Mouse (Mus musculus): ENCODE results near the gene Sf1.
A peak's percentile ranks its signal among the peaks of the same experiment; 100 is the strongest.

The Sf1 gene

DNA sequence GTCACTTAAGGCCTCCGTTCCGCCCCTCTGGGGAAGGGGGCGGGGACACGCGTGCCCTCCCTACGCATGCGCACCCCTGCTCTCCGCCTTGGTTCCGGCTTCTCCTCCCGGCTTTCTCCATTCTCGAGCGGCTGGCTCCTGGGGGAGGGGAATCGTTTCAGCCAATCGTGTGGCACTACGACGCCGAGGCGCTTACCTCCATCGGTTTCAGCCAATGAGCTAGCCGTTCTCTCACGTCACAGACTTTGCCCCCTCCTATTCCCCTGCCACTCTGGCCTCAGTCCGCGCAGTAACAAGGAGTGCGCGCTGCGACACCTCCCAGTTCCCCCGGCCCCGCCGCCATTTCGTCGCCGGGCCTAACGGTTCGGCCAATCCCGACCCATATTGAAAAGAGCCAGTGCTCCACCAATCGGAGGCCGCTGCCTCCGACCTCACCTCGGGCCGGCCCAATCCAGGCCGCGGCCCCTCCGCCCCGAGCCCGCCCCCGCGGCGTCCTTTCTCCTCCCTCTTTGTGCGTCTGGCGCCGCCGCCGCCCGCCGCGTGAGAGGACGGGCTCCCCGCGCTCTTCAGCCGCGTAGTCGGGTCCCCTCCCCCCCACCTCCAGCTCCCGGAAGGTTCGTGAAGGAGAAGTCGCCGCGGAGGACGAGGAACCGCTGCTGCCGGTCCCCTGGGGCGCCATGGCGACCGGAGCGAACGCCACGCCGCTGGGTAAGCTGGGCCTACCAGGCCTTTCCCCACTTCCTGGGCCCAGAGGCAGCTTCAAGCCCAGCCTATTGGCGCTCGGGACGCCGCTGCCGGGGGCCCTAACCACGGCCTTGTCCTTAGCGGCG lies at the start of gene Sf1:
TSS of gene Sf1 (plus strand) at position 280 of the 830 bp plus-strand sequence.
- DNase-seq: peak; percentile 100

DNA sequence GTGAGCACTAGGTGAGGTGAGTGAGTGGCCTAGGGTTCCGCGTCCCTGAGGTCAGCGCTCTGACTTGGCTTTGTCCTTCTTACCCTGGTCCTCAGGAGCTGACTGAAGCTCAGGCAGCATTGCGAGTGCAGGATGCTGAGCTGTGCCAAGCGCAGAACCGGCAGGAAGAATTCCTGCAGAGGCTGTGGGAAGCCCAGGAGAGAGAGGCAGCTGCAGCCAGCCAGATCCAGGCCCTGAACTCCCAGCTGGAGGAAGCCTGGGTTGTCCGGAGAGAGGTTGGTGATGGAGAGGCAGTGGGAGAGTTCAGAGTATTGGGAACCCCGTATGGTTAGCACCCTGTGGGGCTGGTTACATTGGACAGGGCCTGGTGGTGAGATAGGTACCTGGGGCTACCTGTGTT lies 49.7 kb upstream of the Sf1 start:
- DNase-seq: no peak

DNA sequence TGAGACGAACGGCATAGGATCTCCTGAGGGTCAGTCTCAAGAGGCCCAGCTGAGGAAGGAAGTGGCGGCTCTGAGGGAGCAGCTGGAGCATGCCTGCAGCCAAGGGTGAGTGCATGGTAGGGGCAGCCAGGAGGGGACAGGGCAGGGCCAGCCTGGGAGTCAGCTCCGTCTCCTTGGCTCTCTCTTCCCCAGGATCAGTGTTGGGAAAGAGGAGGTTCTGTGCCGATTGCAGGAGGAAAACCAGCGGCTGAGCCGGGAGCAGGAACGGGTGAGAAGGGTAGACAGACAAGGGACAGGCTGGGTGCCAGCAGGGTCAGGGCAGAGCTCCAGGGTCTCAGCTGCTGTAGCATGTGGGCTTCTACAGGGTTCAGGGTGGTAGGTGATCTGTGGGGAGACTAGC lies 49.0 kb upstream of the Sf1 start:
- no peak for DNase-seq

DNA sequence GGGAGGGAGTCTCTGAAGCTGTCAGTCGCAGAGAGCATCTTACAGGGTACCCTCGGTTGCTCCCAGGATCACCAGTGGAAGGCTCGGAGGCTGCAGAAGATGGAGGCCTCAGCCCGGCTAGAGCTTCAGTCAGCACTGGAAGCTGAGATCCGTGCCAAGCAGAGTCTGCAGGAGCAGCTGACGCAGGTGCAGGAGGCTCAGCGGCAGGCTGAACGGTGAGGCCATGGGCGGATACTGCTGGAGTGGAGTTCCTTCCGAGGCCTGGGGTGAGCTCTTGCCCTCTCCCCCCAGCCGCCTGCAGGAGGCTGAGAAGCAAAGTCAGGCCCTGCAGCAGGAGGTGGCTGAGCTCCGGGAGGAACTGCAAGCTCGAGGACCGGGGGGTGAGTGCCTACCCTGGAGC lies 47.9 kb upstream of the Sf1 start:
- no peak for DNase-seq

DNA sequence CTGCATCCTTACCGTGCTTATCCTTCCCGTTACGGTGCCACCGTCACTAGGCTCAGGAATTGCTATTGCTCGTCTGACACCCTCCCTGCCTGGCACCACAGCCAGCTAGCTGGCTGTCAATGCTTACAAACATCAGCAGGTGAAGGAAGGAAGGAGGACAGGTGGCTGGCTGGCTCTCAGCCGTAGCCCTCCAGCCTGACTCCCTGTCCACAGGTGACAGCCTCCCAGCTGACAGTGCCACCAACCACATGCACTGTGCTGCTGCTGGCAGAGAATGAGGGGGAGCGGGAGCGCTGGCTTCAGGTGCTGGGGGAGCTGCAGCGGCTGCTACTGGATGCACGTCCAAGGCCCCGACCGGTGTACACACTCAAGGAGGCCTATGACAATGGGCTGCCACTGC lies 45.3 kb upstream of the Sf1 start:
- no peak for DNase-seq

DNA sequence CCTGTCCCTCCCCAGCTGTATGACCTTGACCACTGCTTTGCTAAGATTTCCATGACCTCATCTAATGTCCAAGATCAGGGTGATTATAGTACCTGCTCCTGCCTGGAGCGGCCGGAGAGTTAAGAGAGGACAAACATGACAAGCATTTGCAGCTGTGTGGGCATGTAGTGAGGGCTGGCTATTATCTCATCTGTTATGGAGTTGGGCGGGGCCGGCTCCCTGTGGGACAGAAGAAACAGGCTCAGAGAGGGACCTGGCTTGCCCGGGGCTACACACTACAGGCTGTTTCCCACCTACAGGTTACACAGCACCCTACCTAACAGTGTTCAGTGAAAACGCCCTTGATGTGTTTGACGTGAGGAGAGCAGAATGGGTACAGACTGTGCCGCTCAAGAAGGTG lies 42.1 kb upstream of the Sf1 start:
- no peak for DNase-seq

DNA sequence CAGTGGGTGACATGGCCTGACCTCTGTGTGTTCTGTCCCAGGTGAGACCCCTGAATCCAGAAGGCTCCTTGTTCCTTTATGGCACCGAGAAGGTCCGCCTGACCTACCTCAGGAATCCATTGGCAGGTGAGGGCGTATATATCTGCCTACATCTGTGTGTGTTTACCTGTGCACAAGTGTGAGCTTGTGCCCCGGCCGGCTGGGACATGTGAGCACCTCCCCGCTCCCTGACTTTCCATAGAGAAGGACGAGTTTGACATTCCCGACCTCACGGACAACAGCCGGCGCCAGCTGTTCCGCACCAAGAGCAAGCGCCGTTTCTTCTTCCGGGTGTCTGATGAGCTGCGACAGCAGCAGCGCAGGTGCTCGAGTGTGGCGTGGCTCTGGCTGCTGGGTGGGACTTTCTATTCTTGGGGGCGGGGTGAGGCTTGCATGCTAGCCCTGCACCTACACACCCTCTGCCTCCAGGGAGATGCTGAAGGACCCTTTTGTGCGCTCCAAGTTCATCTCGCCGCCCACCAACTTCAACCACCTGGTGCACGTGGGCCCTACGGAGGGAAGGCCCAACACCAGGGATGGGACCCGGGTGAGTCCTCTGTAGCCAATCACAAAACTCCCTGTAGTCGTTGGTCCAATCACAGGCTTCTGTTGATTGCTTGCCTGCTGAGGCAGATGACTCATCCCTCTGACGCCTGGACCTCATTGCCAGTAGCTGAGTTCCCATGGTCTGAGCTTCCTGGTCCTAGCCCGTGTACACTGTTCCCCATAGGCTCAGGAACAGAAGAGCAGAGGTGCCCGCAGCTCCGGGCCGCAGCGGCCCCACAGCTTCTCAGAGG lies 41.5 kb upstream of the Sf1 start:
- DNase-seq: no peak

DNA sequence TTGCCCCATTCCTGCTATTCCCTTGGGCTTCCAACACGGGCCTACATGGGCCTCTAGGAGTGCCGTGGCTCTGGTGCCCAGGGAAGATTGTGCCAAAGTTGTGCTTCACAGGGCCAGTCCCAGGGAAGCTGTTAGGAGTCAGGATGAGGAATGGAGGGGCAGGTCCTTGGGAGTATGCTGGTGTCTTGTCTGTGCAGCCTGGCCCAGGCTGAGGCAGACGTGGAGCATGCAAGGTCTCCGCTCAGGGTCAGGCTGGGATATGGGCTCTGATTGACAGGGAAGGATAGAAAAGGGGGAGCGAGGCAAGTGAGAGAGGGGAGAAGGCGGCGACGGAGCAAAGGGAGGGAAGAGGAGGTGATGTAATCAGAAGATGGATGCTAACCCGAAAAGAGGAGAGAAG lies 38.7 kb upstream of the Sf1 start:
- DNase-seq: no peak

DNA sequence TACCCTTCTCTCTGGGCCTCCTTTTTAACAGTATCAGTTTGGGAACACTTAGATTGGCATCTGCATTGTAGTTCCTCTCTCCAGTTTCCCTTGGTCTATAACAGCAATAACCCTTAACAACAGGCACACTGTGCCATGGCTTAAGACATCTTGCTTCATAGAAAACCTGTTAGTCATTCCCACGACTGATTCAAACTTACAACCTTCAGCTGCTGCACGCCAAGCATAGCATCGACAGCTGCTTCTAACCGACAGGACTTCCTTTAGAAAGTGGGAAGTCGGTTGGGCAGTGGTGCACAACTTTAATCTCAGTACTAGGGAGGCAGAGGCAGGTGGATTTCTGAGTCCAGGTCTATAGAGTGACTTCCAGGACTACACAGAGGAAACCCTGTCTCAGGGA lies 32.3 kb upstream of the Sf1 start:
- no peak for DNase-seq

DNA sequence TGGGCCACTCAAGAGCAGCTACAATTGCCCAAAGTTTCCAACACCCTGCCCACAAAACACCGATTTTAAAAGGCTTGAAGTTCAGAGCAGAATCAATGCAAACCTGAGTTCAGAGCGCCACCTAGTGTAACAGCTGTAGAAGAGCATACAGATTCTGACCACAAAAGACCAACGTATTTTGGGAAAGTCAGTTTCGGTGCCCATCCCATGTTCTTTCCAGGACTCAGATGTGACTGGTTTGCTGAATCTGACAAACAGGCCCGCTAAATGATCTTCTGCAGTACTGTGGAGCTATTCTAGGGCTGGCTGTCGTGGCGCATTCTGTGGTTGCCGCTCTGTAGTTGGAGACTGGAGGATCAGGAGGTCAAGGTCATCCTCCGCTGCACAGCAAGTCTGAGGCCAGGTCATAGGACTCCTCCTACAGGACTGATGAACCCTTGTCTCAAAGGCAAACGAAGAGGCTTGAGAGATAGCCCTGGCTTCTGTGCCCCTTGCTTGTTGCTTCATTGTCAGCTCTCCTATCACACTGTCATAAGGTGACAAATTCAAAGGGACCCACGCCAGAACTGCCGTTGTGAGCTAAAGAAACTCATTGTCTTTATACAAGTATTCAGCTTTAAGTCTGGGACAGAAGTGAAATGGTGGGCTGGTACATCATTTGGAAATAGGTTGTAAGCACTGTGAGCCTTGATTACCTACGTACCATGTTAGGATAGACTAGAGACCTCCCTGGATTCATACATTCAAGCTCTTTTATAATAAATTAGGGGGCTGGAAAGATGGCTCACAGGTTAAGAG lies 31.6 kb upstream of the Sf1 start:
- DNase-seq: peak; percentile 66

DNA sequence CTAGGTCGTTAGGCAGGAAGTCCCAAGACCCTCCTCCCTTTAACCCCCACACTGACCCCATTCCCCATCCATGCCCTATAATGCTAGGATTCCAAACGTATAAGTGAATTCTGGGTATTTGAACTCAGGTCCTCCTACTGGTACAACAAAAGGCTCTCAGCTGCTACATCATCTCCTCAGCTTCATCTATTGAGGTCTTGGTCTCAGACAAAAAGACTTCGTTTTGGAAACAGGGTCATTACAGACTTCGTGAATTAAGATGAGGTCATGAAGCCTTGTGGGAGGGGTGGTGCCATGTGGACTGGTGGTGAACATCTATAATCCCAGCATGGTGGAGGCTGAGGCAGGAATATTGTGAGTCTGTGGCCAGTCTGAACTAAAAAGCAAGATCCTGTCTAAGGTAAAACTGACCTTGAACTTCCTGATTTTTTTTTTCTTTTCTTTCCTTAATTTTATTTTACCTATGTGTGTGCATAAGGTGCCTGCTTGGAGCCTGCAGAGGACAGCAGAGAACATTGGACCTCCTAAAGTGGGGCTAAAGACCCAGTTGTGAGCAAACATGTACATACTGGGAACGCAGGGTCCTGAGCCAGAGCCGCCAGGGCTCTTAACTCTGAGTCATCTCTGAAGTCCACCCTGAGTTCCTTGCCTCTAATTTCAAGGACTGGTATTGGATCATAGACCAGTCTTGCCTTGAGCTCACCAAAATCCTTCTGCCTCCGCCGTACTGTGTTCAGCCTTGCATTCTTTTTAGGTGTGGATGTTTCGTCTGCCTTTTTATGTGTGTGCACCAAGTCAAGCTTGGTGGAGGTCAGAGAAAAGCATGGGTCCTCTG lies 29.5 kb upstream of the Sf1 start:
- DNase-seq: no peak

DNA sequence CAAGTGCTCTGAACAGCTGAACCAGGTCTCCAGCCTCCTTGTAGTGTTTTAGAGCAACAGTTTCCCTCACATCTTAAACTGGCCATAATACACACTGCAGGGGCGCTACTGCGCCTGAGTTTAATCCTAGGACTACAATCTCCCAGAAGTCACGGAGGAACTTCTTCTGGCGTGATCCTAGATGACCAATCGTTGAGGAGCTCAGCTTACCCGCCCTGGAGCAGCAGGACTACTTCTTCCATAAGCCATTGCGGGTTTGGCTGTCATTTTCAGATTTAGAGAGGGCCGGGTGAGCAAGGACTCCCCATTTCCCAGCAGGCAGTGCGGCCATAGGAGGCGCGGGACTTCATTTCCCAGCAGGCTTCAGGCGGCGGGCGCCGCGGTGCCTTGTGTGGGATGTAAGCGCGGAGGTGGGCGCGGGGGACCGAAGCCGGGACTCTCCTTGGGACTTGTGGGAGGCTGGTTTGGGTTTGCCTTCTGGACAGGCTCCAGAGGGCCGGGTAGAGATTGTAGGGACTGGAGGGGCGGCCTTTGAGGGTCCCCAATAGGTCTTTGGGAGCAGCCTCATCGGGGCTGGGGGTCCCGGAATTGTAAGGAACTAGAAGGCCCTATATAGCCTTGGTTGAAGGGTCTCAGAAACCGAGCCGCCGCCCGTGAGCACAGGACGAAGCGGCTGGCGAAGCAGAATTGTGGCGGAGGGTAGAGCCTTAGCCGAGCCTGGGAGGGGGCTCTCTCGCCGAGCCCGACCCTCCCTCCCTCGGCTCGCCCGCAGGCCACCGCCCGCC lies 28.6 kb upstream of the Sf1 start, which contains the start of gene Men1:
TSS of gene Men1 (plus strand) at position 307 of the 785 bp plus-strand sequence.
- peak; percentile 93 for DNase-seq

DNA sequence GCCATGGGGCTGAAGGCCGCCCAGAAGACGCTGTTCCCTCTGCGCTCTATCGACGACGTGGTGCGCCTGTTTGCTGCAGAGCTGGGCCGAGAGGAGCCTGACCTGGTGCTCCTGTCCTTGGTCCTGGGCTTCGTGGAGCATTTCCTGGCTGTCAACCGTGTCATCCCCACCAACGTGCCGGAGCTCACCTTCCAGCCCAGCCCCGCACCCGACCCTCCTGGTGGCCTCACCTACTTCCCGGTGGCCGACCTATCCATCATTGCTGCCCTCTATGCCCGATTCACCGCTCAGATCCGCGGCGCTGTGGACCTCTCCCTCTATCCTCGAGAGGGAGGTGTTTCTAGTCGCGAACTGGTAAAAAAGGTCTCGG lies 28.0 kb upstream of the Sf1 start:
- peak; percentile 41 for DNase-seq

DNA sequence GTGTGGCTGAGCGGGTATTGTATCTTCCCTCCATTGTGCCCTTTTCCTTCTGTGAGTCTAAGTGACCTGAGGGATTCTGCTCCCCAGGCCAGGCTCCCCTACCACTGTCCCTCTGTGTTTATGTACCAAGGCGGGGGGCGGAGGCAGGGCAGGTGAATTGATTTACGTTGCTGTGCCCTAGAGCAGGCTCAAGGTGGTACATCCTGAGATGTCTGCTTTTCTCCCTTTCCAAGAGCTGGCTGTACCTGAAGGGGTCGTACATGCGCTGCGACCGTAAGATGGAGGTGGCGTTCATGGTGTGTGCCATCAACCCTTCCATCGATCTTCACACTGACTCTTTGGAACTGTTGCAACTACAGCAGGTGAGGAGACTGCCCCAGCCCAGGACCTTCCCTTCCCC lies 26.6 kb upstream of the Sf1 start:
- DNase-seq: no peak

DNA sequence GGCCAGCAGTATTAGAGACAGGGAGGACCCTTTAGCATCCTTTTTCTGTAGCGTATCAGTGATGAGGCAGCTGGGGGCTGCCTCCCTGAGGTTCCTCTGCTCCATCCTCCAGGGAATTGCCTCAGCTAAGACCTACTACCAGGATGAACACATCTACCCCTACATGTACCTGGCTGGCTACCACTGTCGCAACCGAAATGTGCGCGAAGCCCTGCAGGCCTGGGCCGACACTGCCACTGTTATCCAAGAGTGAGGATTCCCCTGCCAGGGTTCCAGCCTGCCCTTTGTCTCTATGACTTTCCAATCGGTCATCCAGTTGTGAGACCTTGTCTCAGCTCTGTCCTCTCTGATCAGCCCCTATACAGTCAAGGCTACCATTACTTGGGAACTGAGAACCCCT lies 25.3 kb upstream of the Sf1 start:
- no peak for DNase-seq

DNA sequence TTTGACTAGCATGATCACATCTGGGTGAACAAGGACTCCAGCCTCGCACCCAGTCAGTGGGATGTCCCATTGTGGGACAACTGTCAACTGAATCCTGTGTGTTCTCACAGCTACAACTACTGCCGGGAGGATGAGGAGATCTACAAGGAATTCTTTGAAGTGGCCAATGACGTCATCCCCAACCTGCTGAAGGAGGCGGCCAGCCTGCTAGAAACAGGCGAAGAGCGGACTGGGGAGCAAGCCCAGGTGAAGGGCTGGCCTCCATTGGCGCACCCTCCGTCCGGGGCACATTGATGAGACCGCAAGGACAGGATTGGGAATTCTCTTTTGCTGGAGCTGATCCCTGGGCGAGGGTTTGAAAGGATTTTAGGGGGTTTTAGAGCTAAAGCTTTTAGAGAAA lies 24.8 kb upstream of the Sf1 start:
- no peak for DNase-seq

DNA sequence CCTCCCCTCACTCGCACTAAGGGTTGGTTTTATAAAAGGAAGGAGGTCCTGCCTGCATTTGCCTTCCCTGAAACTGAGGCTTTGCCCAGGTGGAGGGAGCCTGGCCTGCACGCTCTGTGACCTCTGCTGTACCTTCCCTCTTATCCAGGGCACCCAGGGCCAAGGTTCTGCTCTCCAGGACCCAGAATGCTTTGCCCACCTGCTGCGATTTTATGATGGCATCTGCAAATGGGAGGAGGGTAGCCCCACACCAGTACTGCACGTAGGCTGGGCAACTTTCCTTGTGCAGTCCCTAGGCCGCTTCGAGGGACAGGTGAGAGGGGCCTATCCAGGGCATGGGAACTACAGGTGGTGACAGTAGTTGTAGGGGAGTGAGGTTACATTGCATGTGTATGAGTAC lies 24.3 kb upstream of the Sf1 start:
- DNase-seq: no peak

DNA sequence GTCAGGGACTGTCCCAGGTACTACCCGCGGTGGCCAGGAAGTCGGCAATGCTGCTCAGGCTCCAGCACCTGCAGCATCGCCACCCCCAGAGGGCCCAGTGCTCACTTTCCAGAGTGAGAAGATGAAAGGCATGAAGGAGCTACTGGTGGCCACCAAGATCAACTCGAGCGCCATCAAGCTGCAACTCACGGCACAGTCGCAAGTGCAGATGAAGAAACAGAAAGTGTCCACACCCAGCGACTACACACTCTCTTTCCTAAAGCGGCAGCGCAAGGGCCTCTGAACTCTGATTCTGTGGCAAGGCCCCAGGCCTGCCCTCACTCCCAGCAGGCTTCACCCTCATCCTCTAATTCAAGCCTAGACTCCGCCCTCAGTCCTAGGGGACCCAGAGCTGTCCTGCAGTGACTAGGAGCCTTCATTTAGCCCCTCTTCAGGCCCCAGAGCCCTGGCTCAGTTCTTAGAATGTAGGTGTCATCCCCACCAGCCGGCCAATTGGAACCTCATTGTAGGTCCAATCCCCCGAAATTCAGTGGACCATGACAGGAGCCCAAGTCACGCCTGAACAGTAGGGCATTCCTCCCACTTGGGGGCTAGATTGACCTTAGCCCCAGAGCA lies 23.5 kb upstream of the Sf1 start:
- DNase-seq: peak; percentile 75

DNA sequence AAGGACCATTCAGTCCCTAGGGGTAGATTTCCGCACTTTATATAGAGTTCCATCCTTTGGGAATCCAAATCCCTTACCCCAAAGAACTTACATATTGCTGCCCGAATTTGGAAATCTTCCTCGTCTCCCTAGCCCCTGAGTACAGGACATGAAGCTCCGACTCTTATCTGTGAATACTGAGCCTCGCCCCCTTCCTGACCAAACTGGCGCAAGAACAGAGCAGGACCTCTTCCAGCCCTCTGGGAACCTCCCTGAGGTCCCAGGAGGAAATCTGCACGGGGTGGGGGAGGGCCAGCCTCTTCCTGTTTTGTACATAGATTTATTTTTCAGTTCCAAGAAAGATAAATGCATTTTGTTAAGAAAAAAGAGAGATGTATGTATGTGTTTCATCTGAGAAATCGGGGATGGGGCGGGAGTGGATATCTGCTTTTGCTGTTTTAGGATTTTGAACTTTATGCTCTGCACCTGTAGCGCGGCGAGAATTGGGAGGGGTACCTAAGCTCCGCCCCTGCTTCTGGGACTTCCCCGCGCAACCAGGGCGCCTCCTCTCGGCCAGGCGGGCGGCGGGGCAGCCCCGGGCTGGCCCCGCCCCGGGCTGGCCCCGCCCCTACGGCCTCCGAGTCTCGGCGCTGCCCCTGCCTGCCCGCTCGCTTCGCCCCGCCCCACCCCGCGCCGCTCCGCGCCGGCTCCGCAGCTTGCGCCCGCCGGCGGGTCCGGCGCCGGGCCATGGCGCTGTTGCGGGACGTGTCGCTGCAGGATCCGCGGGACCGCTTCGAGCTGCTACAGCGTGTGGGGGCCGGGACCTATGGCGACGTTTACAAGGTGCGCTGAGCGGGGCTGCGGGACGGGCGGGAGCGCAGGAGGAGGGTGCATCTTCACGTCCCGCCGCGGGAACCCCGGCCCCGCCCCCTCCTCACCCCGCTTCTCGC lies 22.7 kb upstream of the Sf1 start, which contains the start of gene Map4k2:
TSS of gene Map4k2 (plus strand) at position 612 of the 929 bp plus-strand sequence.
- peak; percentile 89 for DNase-seq
